Mouse (Mus musculus) embryonic fibroblast, embryonic 13.5 days (primary cell): ENCODE measurements around the gene Syngap1. TPM values are rescaled to one million over a fixed set of nuclear protein-coding genes. Genes with fewer than 3 reads are reported as not detected.

Experiments used
- H3K27ac ChIP-seq: 2 replicates; pipeline ENCODE4 v1.5.1; 2012; ENCODE audit warnings: low read length, control low read depth, inconsistent platforms; ENCODE audit not compliant: insufficient read depth
- H3K4me1 ChIP-seq: 2 replicates; pipeline ENCODE4 v1.6.1; 2011; ENCODE audit warnings: low read length; ENCODE audit not compliant: control insufficient read depth, insufficient read depth
- H3K4me3 ChIP-seq: 2 replicates; pipeline ENCODE4 v1.5.1; 2011; ENCODE audit warnings: mild to moderate bottlenecking, control low read depth, low read length; ENCODE audit not compliant: insufficient read depth
- CTCF ChIP-seq: IDR thresholded peaks from 2 replicates; pipeline ENCODE4 v1.5.1; 2011; ENCODE audit warnings: mild to moderate bottlenecking, control low read depth, low read length, moderate library complexity, borderline replicate concordance; ENCODE audit not compliant: insufficient read depth
- POLR2A ChIP-seq: IDR thresholded peaks from 2 replicates; pipeline ENCODE4 v1.6.1; 2011; ENCODE audit warnings: low read depth, mild to moderate bottlenecking, control low read depth, low read length, moderate library complexity
- polyA plus RNA-seq: library from polyadenylated mRNA; stranded (reverse); fragments of >200 nt; gene quantifications from 2 replicates; pipeline ENCODE4 v1.2.4, GENCODE M21; 2011; ENCODE audit warnings: low read depth; ENCODE audit not compliant: missing spikeins, insufficient read length

Gene Syngap1
- polyA plus RNA-seq, 1 experiment = 52.2 TPM

GRCm38 (mm10) chr17:26946567-26946966 lies 5.5 kb downstream of the Syngap1 start:
- peak overlapping the region; percentile 26 for H3K4me3 ChIP-seq
- peaks cover 19% of the 10 kb centered on the region for H3K4me1 ChIP-seq
- TF ChIP-seq POLR2A (peak; percentile 54), CTCF (no peak)
- H3K27ac ChIP-seq = peak overlapping the region; percentile 41; the same call in 1 of the 2 replicates

GRCm38 (mm10) chr17:26947231-26948100 lies 6.4 kb downstream of the Syngap1 start:
- peak overlapping the region; percentile 41; the same call in 1 of the 2 replicates for H3K27ac ChIP-seq
- no peak for TF ChIP-seq POLR2A
- no peak for TF ChIP-seq CTCF
- no peak overlapping the region for H3K4me3 ChIP-seq
- H3K4me1 ChIP-seq = peaks cover 16% of the 10 kb centered on the region

- peak overlapping the region; percentile 84 for H3K4me3 ChIP-seq
- TF ChIP-seq POLR2A (0 out of 2 replicates have a peak, but pooled peaks have one; percentile 13), CTCF (no peak)
- peak overlapping the region; percentile 45; the same call in 1 of the 2 replicates for H3K27ac ChIP-seq
- H3K4me1 ChIP-seq = peaks cover 20% of the 10 kb centered on the region
Measured at GRCm38 (mm10) chr17:26948316-26949050, 7.4 kb downstream of the Syngap1 start.

GRCm38 (mm10) chr17:26949051-26949577 lies 8.1 kb downstream of the Syngap1 start:
- Histone ChIP-seq H3K27ac (no peak overlapping the region), H3K4me1 (peaks cover 23% of the 10 kb centered on the region), H3K4me3 (peak overlapping the region; percentile 3)
- no peak for TF ChIP-seq POLR2A
- no peak for TF ChIP-seq CTCF

- no peak overlapping the region for H3K4me3 ChIP-seq
- TF ChIP-seq POLR2A (no peak), CTCF (no peak)
- no peak overlapping the region for H3K27ac ChIP-seq
- H3K4me1 ChIP-seq = peaks cover 24% of the 10 kb centered on the region
Measured at GRCm38 (mm10) chr17:26949866-26950265, 8.8 kb downstream of the Syngap1 start.

GRCm38 (mm10) chr17:26950560-26951288 lies 9.7 kb downstream of the Syngap1 start:
- Histone ChIP-seq H3K4me1 (peaks cover 27% of the 10 kb centered on the region), H3K27ac (no peak overlapping the region), H3K4me3 (no peak overlapping the region)
- TF ChIP-seq POLR2A (no peak), CTCF (no peak)

GRCm38 (mm10) chr17:26951406-26951805 lies 10.4 kb downstream of the Syngap1 start:
- no peak for TF ChIP-seq CTCF
- 0 out of 2 replicates have a peak, but pooled peaks have one; percentile 20 for TF ChIP-seq POLR2A
- Histone ChIP-seq H3K4me1 (peaks cover 27% of the 10 kb centered on the region), H3K27ac (no peak overlapping the region), H3K4me3 (peak overlapping the region; percentile 27; the same call in 1 of the 2 replicates)

- TF ChIP-seq POLR2A (0 out of 2 replicates have a peak, but pooled peaks have one; percentile 12), CTCF (no peak)
- H3K4me1 ChIP-seq = peaks cover 29% of the 10 kb centered on the region
- H3K27ac ChIP-seq = peak overlapping the region; percentile 27; the same call in 1 of the 2 replicates
- peak overlapping the region; percentile 27 for H3K4me3 ChIP-seq
Measured at GRCm38 (mm10) chr17:26951952-26952877, 11.2 kb downstream of the Syngap1 start.
